Mouse (Mus musculus) layer of hippocampus, adult 6 months (tissue): ENCODE results near the gene Hist1h2ae. TPM values are rescaled to one million over a fixed set of nuclear protein-coding genes. Genes with fewer than 3 reads are reported as not detected.

Source experiments
- microRNA-seq: library from miRNA; unstranded; fragments of <30 nt; microRNA quantifications from one replicate; pipeline ENCODE4 v1.2.0, GENCODE M21; 2020
- polyA plus RNA-seq: library from polyadenylated mRNA; unstranded; fragments of <200 nt; fragmentation: Nextera tagmentation; gene quantifications from 2 replicates; pipeline ENCODE4 v1.2.3, GENCODE M21; 2021

Gene Hist1h2ae
- polyA plus RNA-seq, 1 experiment from 2014 or later = 8.0 TPM

Small RNA genes within 50 kb of the gene (microRNA-seq; reads per million reads assigned to microRNA genes)
- gene Gm44297 (not detected), gene Gm44359 (not detected), gene Gm44394 (not detected)

Other genes starting within 250 kb of the Hist1h2ae start
- gene Zfp322a, start 202.0 kb downstream of the Hist1h2ae start, polyA plus RNA-seq = 11.8 and 14.7 TPM in 2 replicates
- 7.2 and 7.9 TPM in 2 replicates for gene Abt1, start 147.4 kb downstream of the Hist1h2ae start, polyA plus RNA-seq
- not detected in 2 replicates for gene Btn1a1, start 105.3 kb downstream of the Hist1h2ae start, polyA plus RNA-seq
- 0.26 and 0.46 TPM in 2 replicates for gene Btn2a2, start 82.4 kb downstream of the Hist1h2ae start, polyA plus RNA-seq
- gene Hist1h4h, start 40.2 kb downstream of the Hist1h2ae start, polyA plus RNA-seq = 62.0 and 135 TPM in 2 replicates
- gene Hist1h2af, start 37.3 kb downstream of the Hist1h2ae start, polyA plus RNA-seq = not detected in 2 replicates
- 1.3 TPM in 1 of 2 replicates, not detected in the other for gene Hist1h3g, start 35.8 kb downstream of the Hist1h2ae start, polyA plus RNA-seq
- gene Hist1h2bh, start 27.8 kb downstream of the Hist1h2ae start, polyA plus RNA-seq = 0.20 and 0.25 TPM in 2 replicates
- 0.14 TPM in 1 of 2 replicates, not detected in the other for gene Hist1h3f, start 27.2 kb downstream of the Hist1h2ae start, polyA plus RNA-seq
- gene Hist1h4f, start 19.6 kb downstream of the Hist1h2ae start, polyA plus RNA-seq = not detected in 2 replicates
- 0.03 and 0.10 TPM in 2 replicates for gene Hist1h1d, start 18.0 kb downstream of the Hist1h2ae start, polyA plus RNA-seq
- 1.1 and 1.8 TPM in 2 replicates for gene Hist1h3e, start 8.9 kb downstream of the Hist1h2ae start, polyA plus RNA-seq
- 3.4 and 4.7 TPM in 2 replicates for gene Hist1h2bg, start 176 bp upstream of the Hist1h2ae start, polyA plus RNA-seq
- gene Hist1h2bf, start 3.0 kb upstream of the Hist1h2ae start, polyA plus RNA-seq = 1.1 TPM in 1 of 2 replicates, not detected in the other
- not detected in 2 replicates for gene Hist1h2ad, start 3.2 kb upstream of the Hist1h2ae start, polyA plus RNA-seq
- 0.60 and 0.88 TPM in 2 replicates for gene Hist1h3d, start 4.5 kb upstream of the Hist1h2ae start, polyA plus RNA-seq
- 7.7 and 14.9 TPM in 2 replicates for gene Hist1h4d, start 10.4 kb upstream of the Hist1h2ae start, polyA plus RNA-seq
- gene Hist1h2be, start 49.9 kb upstream of the Hist1h2ae start, polyA plus RNA-seq = 4.3 and 6.3 TPM in 2 replicates
- gene Hist1h1e, start 51.3 kb upstream of the Hist1h2ae start, polyA plus RNA-seq = 9.9 and 12.4 TPM in 2 replicates
- 2.2 and 4.2 TPM in 2 replicates for gene Hist1h2ac, start 112.7 kb upstream of the Hist1h2ae start, polyA plus RNA-seq
- 125 and 195 TPM in 2 replicates for gene Hist1h2bc, start 113.0 kb upstream of the Hist1h2ae start, polyA plus RNA-seq
- gene Hist1h1t, start 124.6 kb upstream of the Hist1h2ae start, polyA plus RNA-seq = not detected in 2 replicates
- gene Hist1h4c, start 127.2 kb upstream of the Hist1h2ae start, polyA plus RNA-seq = 3.0 and 6.5 TPM in 2 replicates
- gene Hfe, start 139.6 kb upstream of the Hist1h2ae start, polyA plus RNA-seq = 6.8 and 7.3 TPM in 2 replicates
- 8.2 and 11.8 TPM in 2 replicates for gene Hist1h1c, start 167.6 kb upstream of the Hist1h2ae start, polyA plus RNA-seq
- gene Hist1h3c, start 174.4 kb upstream of the Hist1h2ae start, polyA plus RNA-seq = 0.43 and 0.45 TPM in 2 replicates
- gene Hist1h2bb, start 175.5 kb upstream of the Hist1h2ae start, polyA plus RNA-seq = 0.92 TPM in 1 of 2 replicates, not detected in the other
- gene Hist1h2ab, start 179.9 kb upstream of the Hist1h2ae start, polyA plus RNA-seq = 3.4 and 5.1 TPM in 2 replicates
- 0.31 TPM in 1 of 2 replicates, not detected in the other for gene Hist1h3b, start 181.0 kb upstream of the Hist1h2ae start, polyA plus RNA-seq
- not detected in 2 replicates for gene Hist1h4b, start 185.8 kb upstream of the Hist1h2ae start, polyA plus RNA-seq
- gene Hist1h4a, start 190.0 kb upstream of the Hist1h2ae start, polyA plus RNA-seq = 0.34 TPM in 1 of 2 replicates, not detected in the other
- gene Hist1h3a, start 191.2 kb upstream of the Hist1h2ae start, polyA plus RNA-seq = not detected in 2 replicates
- 0.20 TPM in 1 of 2 replicates, not detected in the other for gene Hist1h1a, start 192.4 kb upstream of the Hist1h2ae start, polyA plus RNA-seq
- not detected in 2 replicates for gene Trim38, start 198.7 kb upstream of the Hist1h2ae start, polyA plus RNA-seq
- gene Slc17a2, start 235.8 kb upstream of the Hist1h2ae start, polyA plus RNA-seq = not detected in 2 replicates